Mouse (Mus musculus): Measurements from ENCODE around the gene Fez2. TPM values are rescaled to one million over a fixed set of nuclear protein-coding genes. Genes with fewer than 3 reads are reported as not detected.

Gene Fez2
- polyA plus RNA-seq, 1 experiment from 2014 or later = 39.2 TPM

GRCm38 (mm10) chr17:78322369-78323335 is 95.3 kb downstream of the Fez2 start:
- Histone ChIP-seq H3K4me3 (no peak overlapping the region), H3K27ac (no peak overlapping the region), H3K27me3 (ENCODE audit: low read depth, poor library complexity, severe bottlenecking) (no peaks in the 10 kb centered on the region), H3K4me1 (no peaks in the 10 kb centered on the region), H3K9me3 (replicated peaks) (no peaks in the 10 kb centered on the region), H3K36me3 (peaks cover 3% of the 10 kb centered on the region; the same call in 1 of the 2 replicates)
- DNase-seq (ENCODE audit: low spot score) = no peak
- WGBS = 66% methylated on average over 18 of the region's 18 CpGs

- no peaks in the 10 kb centered on the region for H3K9me3 ChIP-seq (replicated peaks)
- peaks cover 6% of the 10 kb centered on the region; the same call in 1 of the 2 replicates for H3K36me3 ChIP-seq
- H3K4me1 ChIP-seq = no peaks in the 10 kb centered on the region
- H3K27ac ChIP-seq = no peak overlapping the region
- H3K4me3 ChIP-seq = no peak overlapping the region
- no peaks in the 10 kb centered on the region for H3K27me3 ChIP-seq (ENCODE audit: low read depth, poor library complexity, severe bottlenecking)
- DNase-seq (ENCODE audit: low spot score) = no peak
- 89% methylated on average over 11 of the region's 11 CpGs for WGBS
Observed at GRCm38 (mm10) chr17:78321216-78321835, 96.6 kb downstream of the Fez2 start.

Other genes starting within 250 kb of the Fez2 start
- 1.8 and 2.2 TPM in 2 replicates for gene Crim1, start 217.9 kb downstream of the Fez2 start, polyA plus RNA-seq (2016; fragmentation: Nextera tagmentation; extraction: Ambion mirVana)
- gene Vit, start 89.9 kb upstream of the Fez2 start, polyA plus RNA-seq (2016; fragmentation: Nextera tagmentation; extraction: Ambion mirVana) = not detected in 2 replicates